Mouse (Mus musculus): ENCODE measurements around the gene Gm20481. TPM values are rescaled to one million over a fixed set of nuclear protein-coding genes. Genes with fewer than 3 reads are reported as not detected.
"Not testable (repeated sequence)": the region's sequence is repeated elsewhere in the genome, so short reads cannot be mapped to it uniquely, and the experiment has no call there.

The Gm20481 gene
- polyA plus RNA-seq (2021), result 1.2 TPM

GRCm38 (mm10) chr17:34969822-34970221, at the start of gene Gm20481:
TSS of gene Gm20481 (plus strand) at chr17:34969912.
- in situ Hi-C loops (cut with MboI; ENCODE audit: low pct_unique_long_range_greater_than_20kb); ATAC-seq; H3K27me3 ChIP-seq; CTCF ChIA-PET; DNase-seq (ENCODE audit: low read depth, low spot score); POLR2A ChIA-PET: not testable (repeated sequence)

GRCm38 (mm10) chr17:34922939-34923338, 46.8 kb upstream of the Gm20481 start:
- DNase-seq (ENCODE audit: low read depth, low spot score), result no peak
- POLR2A ChIA-PET, result no interaction called here
- TF ChIP-seq CTCF (IDR thresholded peaks at IDR 0.05), result no peak
- in situ Hi-C loops (cut with MboI; ENCODE audit: low pct_unique_long_range_greater_than_20kb), result no loop called here
- CTCF ChIA-PET, result interaction anchor here (0.9 to 1.9 kb wide), 5 partner anchors 11 to 66 kb away, joined by 3 to 6 read pairs (median 3); no protein-coding TSS in a partner anchor
- no peak for ATAC-seq
- H3K27me3 ChIP-seq, result no peaks in the 10 kb centered on the region

- no peak for TF ChIP-seq CTCF (IDR thresholded peaks at IDR 0.05)
- POLR2A ChIA-PET, result interaction anchor here (0.6 kb wide), 1 partner anchor 17 kb away, joined by 5 read pairs; no protein-coding TSS in a partner anchor
- no peaks in the 10 kb centered on the region for H3K27me3 ChIP-seq
- ATAC-seq (no peak), DNase-seq (ENCODE audit: low read depth, low spot score) (no peak)
- CTCF ChIA-PET, result interaction anchor here (0.7 to 1.7 kb wide), 9 partner anchors 8 to 41 kb away, joined by 3 to 8 read pairs (median 3); partner anchors contain the start of gene Slc44a4
- in situ Hi-C loops (cut with MboI; ENCODE audit: low pct_unique_long_range_greater_than_20kb), result no loop called here
Observed at GRCm38 (mm10) chr17:34924258-34924657, 45.5 kb upstream of the Gm20481 start.

GRCm38 (mm10) chr17:34927306-34928019, 42.2 kb upstream of the Gm20481 start:
- POLR2A ChIA-PET, result no interaction called here
- DNase-seq (ENCODE audit: low read depth, low spot score) (no peak), ATAC-seq (no peak)
- CTCF ChIA-PET, result interaction anchor here (0.7 to 1.2 kb wide), 2 partner anchors 12 to 23 kb away, joined by 3 to 4 read pairs; no protein-coding TSS in a partner anchor
- no peak for TF ChIP-seq CTCF (IDR thresholded peaks at IDR 0.05)
- H3K27me3 ChIP-seq, result no peaks in the 10 kb centered on the region
- in situ Hi-C loops (cut with MboI; ENCODE audit: low pct_unique_long_range_greater_than_20kb), result no loop called here

GRCm38 (mm10) chr17:34928841-34929240, 40.9 kb upstream of the Gm20481 start:
- CTCF ChIA-PET, result no interaction called here
- DNase-seq (ENCODE audit: low read depth, low spot score) (no peak), ATAC-seq (no peak)
- H3K27me3 ChIP-seq, result no peaks in the 10 kb centered on the region
- in situ Hi-C loops (cut with MboI; ENCODE audit: low pct_unique_long_range_greater_than_20kb), result no loop called here
- POLR2A ChIA-PET, result interaction anchor here (0.7 kb wide), 1 partner anchor 27 kb away, joined by 3 read pairs; no protein-coding TSS in a partner anchor
- no peak for TF ChIP-seq CTCF (IDR thresholded peaks at IDR 0.05)

GRCm38 (mm10) chr17:34931061-34931734, 38.5 kb upstream of the Gm20481 start, which contains the start of gene Neu1:
TSS of gene Neu1 (plus strand) at chr17:34931253.
- in situ Hi-C loops (cut with MboI; ENCODE audit: low pct_unique_long_range_greater_than_20kb), result no loop called here
- peak; percentile 90 for ATAC-seq
- DNase-seq (ENCODE audit: low read depth, low spot score), result peak; percentile 84
- POLR2A ChIA-PET, result interaction anchor here (0.6 to 1.5 kb wide), 4 partner anchors 16 to 67 kb away, joined by 3 to 6 read pairs (median 4); no protein-coding TSS in a partner anchor
- CTCF ChIA-PET, result interaction anchor here (0.8 to 2.2 kb wide), 3 partner anchors 12 to 15 kb away, joined by 3 to 6 read pairs (median 3); no protein-coding TSS in a partner anchor
- H3K27me3 ChIP-seq, result no peaks in the 10 kb centered on the region
- no peak for TF ChIP-seq CTCF (IDR thresholded peaks at IDR 0.05)

GRCm38 (mm10) chr17:34931735-34932098, 38.0 kb upstream of the Gm20481 start:
- no peak for TF ChIP-seq CTCF (IDR thresholded peaks at IDR 0.05)
- in situ Hi-C loops (cut with MboI; ENCODE audit: low pct_unique_long_range_greater_than_20kb), result no loop called here
- ATAC-seq (peak; percentile 5), DNase-seq (ENCODE audit: low read depth, low spot score) (no peak)
- POLR2A ChIA-PET, result interaction anchor here (0.5 to 1.5 kb wide), 4 partner anchors 16 to 216 kb away, joined by 3 to 8 read pairs (median 4); no protein-coding TSS in a partner anchor
- CTCF ChIA-PET, result interaction anchor here (0.8 to 2.2 kb wide), 2 partner anchors 12 to 15 kb away, joined by 3 to 6 read pairs; no protein-coding TSS in a partner anchor
- H3K27me3 ChIP-seq, result no peaks in the 10 kb centered on the region

- in situ Hi-C loops (cut with MboI; ENCODE audit: low pct_unique_long_range_greater_than_20kb), result no loop called here
- no peak for TF ChIP-seq CTCF (IDR thresholded peaks at IDR 0.05)
- ChIA-PET CTCF (interaction anchor here (2.2 kb wide), 1 partner anchor 14 kb away, joined by 6 read pairs; no protein-coding TSS in a partner anchor), POLR2A (interaction anchor here (0.5 kb wide), 1 partner anchor 215 kb away, joined by 8 read pairs; no protein-coding TSS in a partner anchor)
- no peak for ATAC-seq
- no peak for DNase-seq (ENCODE audit: low read depth, low spot score)
- H3K27me3 ChIP-seq, result no peaks in the 10 kb centered on the region
Observed at GRCm38 (mm10) chr17:34932287-34932686, 37.4 kb upstream of the Gm20481 start.

- no peak for TF ChIP-seq CTCF (IDR thresholded peaks at IDR 0.05)
- in situ Hi-C loops (cut with MboI; ENCODE audit: low pct_unique_long_range_greater_than_20kb), result no loop called here
- H3K27me3 ChIP-seq, result no peaks in the 10 kb centered on the region
- DNase-seq (ENCODE audit: low read depth, low spot score), result no peak
- ATAC-seq, result no peak
- CTCF ChIA-PET, result interaction anchor here (1.4 kb wide), 2 partner anchors 9 to 11 kb away, joined by 3 to 4 read pairs; no protein-coding TSS in a partner anchor
- POLR2A ChIA-PET, result interaction anchor here (0.9 kb wide), 1 partner anchor 16 kb away, joined by 4 read pairs; no protein-coding TSS in a partner anchor
Observed at GRCm38 (mm10) chr17:34934031-34934430, 35.7 kb upstream of the Gm20481 start.

- no peak for TF ChIP-seq CTCF (IDR thresholded peaks at IDR 0.05)
- no peak for DNase-seq (ENCODE audit: low read depth, low spot score)
- H3K27me3 ChIP-seq, result no peaks in the 10 kb centered on the region
- ATAC-seq, result no peak
- CTCF ChIA-PET, result interaction anchor here (1.4 kb wide), 1 partner anchor 10 kb away, joined by 4 read pairs; no protein-coding TSS in a partner anchor
- in situ Hi-C loops (cut with MboI; ENCODE audit: low pct_unique_long_range_greater_than_20kb), result no loop called here
- POLR2A ChIA-PET, result no interaction called here
Observed at GRCm38 (mm10) chr17:34934830-34935229, 34.9 kb upstream of the Gm20481 start.

All from Patski (cell line).